Mouse (Mus musculus) kidney, postnatal 0 days (tissue): Measurements from ENCODE around the gene Slain2. TPM values are rescaled to one million over a fixed set of nuclear protein-coding genes. Genes with fewer than 3 reads are reported as not detected.

ENCODE experiments used
- ATAC-seq: fragments of 200-750 bp; cut with Nextera tagmentation; replicated peaks from 2 replicates; pipeline ENCODE4 v1.8.0; 2017; ENCODE audit warnings: low read depth, moderate number of reproducible peaks, moderate TSS enrichment, moderate library complexity; ENCODE audit not compliant: low FRiP score
- DNase-seq: peaks from one replicate; pipeline ENCODE4 v3.0.0-alpha.2; 2016; ENCODE audit warnings: low spot score
- H3K27ac ChIP-seq: fragments of 300-500 bp; sonication (generic); 2 replicates; pipeline ENCODE4 v1.5.1; 2014; ENCODE audit warnings: mild to moderate bottlenecking
- H3K27me3 ChIP-seq: fragments of 300-500 bp; sonication (generic); 2 replicates; pipeline ENCODE4 v1.6.1; 2014; ENCODE audit warnings: low read length, mixed read lengths; ENCODE audit not compliant: insufficient read depth
- H3K36me3 ChIP-seq: fragments of 300-500 bp; sonication (generic); 2 replicates; pipeline ENCODE4 v1.6.1; 2014; ENCODE audit warnings: low read length, mixed read lengths; ENCODE audit not compliant: insufficient read depth
- H3K4me1 ChIP-seq: fragments of 300-500 bp; sonication (generic); replicated peaks from 2 replicates; pipeline ENCODE4 v1.6.1; 2014; ENCODE audit warnings: antibody characterized with exemption, low read length, mixed read lengths; ENCODE audit not compliant: insufficient read depth
- H3K4me2 ChIP-seq: fragments of 300-500 bp; sonication (generic); 2 replicates; pipeline ENCODE4 v1.6.1; 2014; ENCODE audit warnings: mild to moderate bottlenecking, low read length, moderate library complexity, mixed read lengths
- H3K4me3 ChIP-seq: fragments of 300-500 bp; sonication (generic); replicated peaks from 2 replicates; pipeline ENCODE4 v1.5.1; 2014; ENCODE audit warnings: low read depth, low read length
- H3K9ac ChIP-seq: fragments of 300-500 bp; sonication (generic); 2 replicates; pipeline ENCODE4 v1.6.1; 2014; ENCODE audit warnings: low read depth, low read length
- H3K9me3 ChIP-seq: fragments of 300-500 bp; sonication (generic); replicated peaks from 2 replicates; pipeline ENCODE4 v1.6.1; 2016; ENCODE audit warnings: low read length, inconsistent platforms, mixed read lengths
- CTCF ChIP-seq: IDR thresholded peaks from 2 replicates; pipeline ENCODE4 v1.5.1; 2016; ENCODE audit warnings: antibody characterized with exemption, low read depth, mild to moderate bottlenecking, moderate library complexity
- WGBS: fragments of 180-500 bp; shearing (Covaris S2); extraction: QIAGEN DNeasy Blood & Tissue Kit; methylation state at CpG from one replicate; pipeline ENCODE4 v1.1.7; 2014; 5-methylcytosine and 5-hydroxymethylcytosine counted together
- polyA plus RNA-seq: library from polyadenylated mRNA; unstranded; fragments of >200 nt; fragmentation: Nextera tagmentation; extraction: Ambion mirVana; gene quantifications from 2 replicates; pipeline ENCODE4 v1.2.1, GENCODE M21; 2015

The Slain2 gene
- polyA plus RNA-seq, 1 experiment from 2014 or later = 14.6 TPM

GRCm38 (mm10) chr5:72960096-72960495, 46.0 kb downstream of the Slain2 start:
- Histone ChIP-seq H3K4me2 (no peak overlapping the region), H3K27me3 (no peaks in the 10 kb centered on the region), H3K36me3 (peaks cover 10% of the 10 kb centered on the region; the same call in 1 of the 2 replicates), H3K4me1 (no peaks in the 10 kb centered on the region), H3K9ac (no peak overlapping the region), H3K9me3 (no peaks in the 10 kb centered on the region), H3K27ac (no peak overlapping the region), H3K4me3 (no peak overlapping the region)
- ATAC-seq (no peak), DNase-seq (no peak)
- peak; percentile 21; the same call in 1 of the 2 replicates for TF ChIP-seq CTCF
- whole genome bisulfite sequencing = 70% methylated on average over 6 of the region's 6 CpGs

GRCm38 (mm10) chr5:72965706-72966105, 51.6 kb downstream of the Slain2 start:
- Histone ChIP-seq H3K4me3 (no peak overlapping the region), H3K9ac (no peak overlapping the region), H3K27ac (no peak overlapping the region), H3K4me1 (no peaks in the 10 kb centered on the region), H3K4me2 (no peak overlapping the region), H3K9me3 (no peaks in the 10 kb centered on the region), H3K36me3 (peaks cover 10% of the 10 kb centered on the region; the same call in 1 of the 2 replicates), H3K27me3 (no peaks in the 10 kb centered on the region)
- ATAC-seq (no peak), DNase-seq (no peak)
- no peak for TF ChIP-seq CTCF
- WGBS = 87% methylated on average over 3 of the region's 3 CpGs

GRCm38 (mm10) chr5:72972435-72972834, 58.3 kb downstream of the Slain2 start:
- Histone ChIP-seq H3K9me3 (no peaks in the 10 kb centered on the region), H3K4me2 (no peak overlapping the region), H3K4me1 (no peaks in the 10 kb centered on the region), H3K36me3 (peaks cover 25% of the 10 kb centered on the region), H3K4me3 (no peak overlapping the region), H3K27me3 (no peaks in the 10 kb centered on the region), H3K9ac (no peak overlapping the region), H3K27ac (no peak overlapping the region)
- ATAC-seq (no peak), DNase-seq (no peak)
- WGBS = 57% methylated on average over 4 of the region's 4 CpGs
- no peak for TF ChIP-seq CTCF

GRCm38 (mm10) chr5:72972934-72973333, 58.8 kb downstream of the Slain2 start:
- no peaks in the 10 kb centered on the region for H3K9me3 ChIP-seq
- no peaks in the 10 kb centered on the region for H3K27me3 ChIP-seq
- no peak overlapping the region for H3K27ac ChIP-seq
- peak; percentile 35; the same call in 1 of the 2 replicates for TF ChIP-seq CTCF
- H3K9ac ChIP-seq = no peak overlapping the region
- peaks cover 25% of the 10 kb centered on the region for H3K36me3 ChIP-seq
- ATAC-seq (no peak), DNase-seq (no peak)
- H3K4me2 ChIP-seq = no peak overlapping the region
- H3K4me1 ChIP-seq = no peaks in the 10 kb centered on the region
- no peak overlapping the region for H3K4me3 ChIP-seq
- 65% methylated on average over 5 of the region's 5 CpGs for WGBS

GRCm38 (mm10) chr5:72974602-72975001, 60.5 kb downstream of the Slain2 start, which contains the start of gene Gm10135:
TSS of gene Gm10135 (minus strand) at chr5:72974702.
- Histone ChIP-seq H3K27ac (no peak within 1 kb of the TSS), H3K4me1 (no peaks in the 10 kb centered on the region), H3K27me3 (no peaks in the 10 kb centered on the region), H3K9me3 (no peaks in the 10 kb centered on the region), H3K36me3 (peaks cover 21% of the 10 kb centered on the region), H3K4me2 (no peak within 1 kb of the TSS), H3K9ac (no peak within 1 kb of the TSS), H3K4me3 (no peak within 1 kb of the TSS)
- ATAC-seq = no peak
- 95% methylated on average over 7 of the region's 7 CpGs for WGBS
- TF ChIP-seq CTCF = no peak
- no peak for DNase-seq

GRCm38 (mm10) chr5:72975996-72976395, 61.9 kb downstream of the Slain2 start:
- Histone ChIP-seq H3K36me3 (peaks cover 27% of the 10 kb centered on the region), H3K4me3 (no peak overlapping the region), H3K4me2 (no peak overlapping the region), H3K4me1 (no peaks in the 10 kb centered on the region), H3K27me3 (no peaks in the 10 kb centered on the region), H3K9ac (no peak overlapping the region), H3K9me3 (no peaks in the 10 kb centered on the region), H3K27ac (no peak overlapping the region)
- TF ChIP-seq CTCF = no peak
- no peak for DNase-seq
- WGBS = 87% methylated on average over 6 of the region's 6 CpGs
- ATAC-seq = no peak

- Histone ChIP-seq H3K4me1 (no peaks in the 10 kb centered on the region), H3K9me3 (no peaks in the 10 kb centered on the region), H3K9ac (no peak overlapping the region), H3K27ac (no peak overlapping the region), H3K36me3 (peaks cover 27% of the 10 kb centered on the region), H3K4me3 (no peak overlapping the region), H3K4me2 (no peak overlapping the region), H3K27me3 (no peaks in the 10 kb centered on the region)
- no peak for TF ChIP-seq CTCF
- 81% methylated on average over 4 of the region's 4 CpGs for WGBS
- DNase-seq (no peak), ATAC-seq (no peak)
Observed at GRCm38 (mm10) chr5:72976539-72976938, 62.4 kb downstream of the Slain2 start.
